In genomic region chr17:22673891-22674622, GRCm38 (mm10) we compare ENCODE assay signal across 8 mouse cellular contexts.
A peak's percentile ranks its signal among the peaks of the same experiment; 100 is the strongest.
DNase-seq lines count a peak whose midpoint lies in the region; ATAC-seq and TF ChIP-seq lines count a peak whose summit lies in the region.

No protein-coding gene starts in this region.

- H3K4me2 ChIP-seq in forebrain, postnatal 0 days (ENCODE audit: low read depth): peak overlapping the region; percentile 44
- H3K4me2 ChIP-seq in liver, embryonic 11.5 days: peak overlapping the region; percentile 62

- peak overlapping the region; percentile 48 for H3K9ac ChIP-seq in forebrain, postnatal 0 days
- H3K9ac ChIP-seq in liver, embryonic 11.5 days (ENCODE audit: low read depth, low read length): peak overlapping the region; percentile 58; the same call in 1 of the 2 replicates

- TF ChIP-seq CTCF in brain, embryonic 14.5 days (IDR thresholded peaks at IDR 0.05; ENCODE audit: borderline replicate concordance, extremely low read depth, insufficient read depth, insufficient read length): no peak
- no peak for TF ChIP-seq CTCF in forebrain, postnatal 0 days (IDR thresholded peaks at IDR 0.05; ENCODE audit: low read depth)

- no peak overlapping the region for H3K27ac ChIP-seq in forebrain, postnatal 0 days (ENCODE audit: low read depth, low read length)
- H3K27ac ChIP-seq in liver, embryonic 11.5 days (ENCODE audit: low read depth, low read length): no peak overlapping the region

- DNase-seq in layer of hippocampus, postnatal 10 days (ENCODE audit: low spot score in 2 of 2): peak; percentile 16 to 25
- DNase-seq in layer of hippocampus, adult 9-11 months: no peak
- peak; percentile 69 for DNase-seq in brain, embryonic 14.5 days (ENCODE audit: low read depth)
- DNase-seq in forebrain, postnatal 0 days: peak; percentile 50
- DNase-seq in liver, embryonic 11.5 days (ENCODE audit: low spot score): peak; percentile 49
- peak; percentile 72 for DNase-seq in retina, postnatal 1 day
- no peak for DNase-seq in left cerebral cortex, adult 18-20 months (ENCODE audit: low spot score in 2 of 2)
- DNase-seq in urinary bladder, adult 2 months (ENCODE audit: low spot score): no peak

- no peaks in the 10 kb centered on the region for H3K9me3 ChIP-seq in forebrain, postnatal 0 days (ENCODE audit: low read length)
- no peaks in the 10 kb centered on the region for H3K9me3 ChIP-seq in liver, embryonic 11.5 days (ENCODE audit: control insufficient read depth, low read length)

- peak overlapping the region; percentile 40 for H3K4me3 ChIP-seq in forebrain, postnatal 0 days (ENCODE audit: low read depth, low read length)
- peak overlapping the region; percentile 55 for H3K4me3 ChIP-seq in liver, embryonic 11.5 days (ENCODE audit: low read depth, low read length)

- 28% methylated on average over 16 of the region's 16 CpGs for WGBS in forebrain, postnatal 0 days
- 14% methylated on average over 16 of the region's 16 CpGs for WGBS in liver, embryonic 11.5 days

- TF ChIP-seq POLR2A in brain, embryonic 14.5 days (IDR thresholded peaks at IDR 0.05; ENCODE audit: borderline replicate concordance, extremely low read depth, insufficient read depth, insufficient read length, poor library complexity, severe bottlenecking): no peak

- peak; percentile 96 for ATAC-seq in forebrain, postnatal 0 days
- ATAC-seq in liver, embryonic 11.5 days (replicated peaks; ENCODE audit: low FRiP score): peak; percentile 89

- no peaks in the 10 kb centered on the region for H3K36me3 ChIP-seq in forebrain, postnatal 0 days (ENCODE audit: insufficient read depth)
- H3K36me3 ChIP-seq in liver, embryonic 11.5 days (ENCODE audit: control insufficient read depth, insufficient read depth, low read length): no peaks in the 10 kb centered on the region

- H3K4me1 ChIP-seq in forebrain, postnatal 0 days (ENCODE audit: insufficient read depth): no peaks in the 10 kb centered on the region
- H3K4me1 ChIP-seq in liver, embryonic 11.5 days (replicated peaks; ENCODE audit: control insufficient read depth, insufficient read depth, low read length): no peaks in the 10 kb centered on the region

- no peaks in the 10 kb centered on the region for H3K27me3 ChIP-seq in forebrain, postnatal 0 days (ENCODE audit: insufficient read depth, low read length)
- H3K27me3 ChIP-seq in liver, embryonic 11.5 days (replicated peaks; ENCODE audit: control insufficient read depth, insufficient read depth, low read length): no peaks in the 10 kb centered on the region

Comparison
In these comparisons a context has a peak if more than half of its experiments do, and no peak if none do; other contexts are left out.
1. DNase-seq: peak in layer of hippocampus, postnatal 10 days (2 of 2), brain, embryonic 14.5 days (single experiment), forebrain, postnatal 0 days (single experiment), liver, embryonic 11.5 days (single experiment) and retina, postnatal 1 day (single experiment); none in layer of hippocampus, adult 9-11 months (single experiment), left cerebral cortex, adult 18-20 months (0 of 2) and urinary bladder, adult 2 months (single experiment).